Mouse (Mus musculus) heart, postnatal 0 days (tissue): ENCODE measurements at regions not wholly inside any gene's neighbourhood (a gene's known extent, or its start where the extent isn't known, plus 50 kb on each side); places are given as distances from the start of the nearest gene placed in this dataset.

Experiments
- ATAC-seq: fragments of 200-750 bp; cut with Nextera tagmentation; 2 replicates; pipeline ENCODE4 v1.8.0; 2017; ENCODE audit warnings: low read depth, moderate number of reproducible peaks, moderate library complexity; ENCODE audit not compliant: insufficient read depth
- DNase-seq: peaks from one replicate; pipeline ENCODE4 v3.0.0-alpha.2; 2016; ENCODE audit warnings: low spot score
- H3K27ac ChIP-seq: fragments of 300-500 bp; sonication (generic); 2 replicates; pipeline ENCODE4 v1.5.1; 2014; ENCODE audit warnings: low read depth, mild to moderate bottlenecking
- H3K27me3 ChIP-seq: fragments of 300-500 bp; sonication (generic); 2 replicates; pipeline ENCODE4 v1.6.1; 2014; ENCODE audit warnings: low read length, mixed read lengths; ENCODE audit not compliant: control insufficient read depth, insufficient read depth
- H3K36me3 ChIP-seq: fragments of 300-500 bp; sonication (generic); replicated peaks from 2 replicates; pipeline ENCODE4 v1.6.1; 2014; ENCODE audit warnings: low read length, mixed read lengths; ENCODE audit not compliant: control insufficient read depth, insufficient read depth
- H3K4me1 ChIP-seq: fragments of 300-500 bp; sonication (generic); 2 replicates; pipeline ENCODE4 v1.6.1; 2014; ENCODE audit warnings: antibody characterized with exemption; ENCODE audit not compliant: control insufficient read depth, insufficient read depth
- H3K4me2 ChIP-seq: fragments of 300-500 bp; sonication (generic); 2 replicates; pipeline ENCODE4 v1.6.1; 2014; ENCODE audit warnings: low read depth, mild to moderate bottlenecking, low read length, moderate library complexity
- H3K4me3 ChIP-seq: fragments of 300-500 bp; sonication (generic); 2 replicates; pipeline ENCODE4 v1.5.1; 2014; ENCODE audit warnings: low read depth, low read length
- H3K9ac ChIP-seq: fragments of 300-500 bp; sonication (generic); replicated peaks from 2 replicates; pipeline ENCODE4 v1.6.1; 2014; ENCODE audit warnings: low read depth, low read length, mixed read lengths
- H3K9me3 ChIP-seq: fragments of 300-500 bp; sonication (generic); replicated peaks from 2 replicates; pipeline ENCODE4 v1.6.1; 2016; ENCODE audit warnings: low read length; ENCODE audit not compliant: control insufficient read depth
- CTCF ChIP-seq: IDR thresholded peaks from 2 replicates; pipeline ENCODE4 v1.5.1; 2016; ENCODE audit warnings: antibody characterized with exemption, control low read depth, low read depth
- EP300 ChIP-seq: IDR thresholded peaks from 2 replicates; pipeline ENCODE4 v1.6.1; 2016; ENCODE audit warnings: antibody characterized with exemption, low read depth
- WGBS: fragments of 180-500 bp; shearing (Covaris S2); extraction: QIAGEN DNeasy Blood & Tissue Kit; methylation state at CpG from one replicate; pipeline ENCODE4 v1.1.7; 2014; 5-methylcytosine and 5-hydroxymethylcytosine counted together

DNA sequence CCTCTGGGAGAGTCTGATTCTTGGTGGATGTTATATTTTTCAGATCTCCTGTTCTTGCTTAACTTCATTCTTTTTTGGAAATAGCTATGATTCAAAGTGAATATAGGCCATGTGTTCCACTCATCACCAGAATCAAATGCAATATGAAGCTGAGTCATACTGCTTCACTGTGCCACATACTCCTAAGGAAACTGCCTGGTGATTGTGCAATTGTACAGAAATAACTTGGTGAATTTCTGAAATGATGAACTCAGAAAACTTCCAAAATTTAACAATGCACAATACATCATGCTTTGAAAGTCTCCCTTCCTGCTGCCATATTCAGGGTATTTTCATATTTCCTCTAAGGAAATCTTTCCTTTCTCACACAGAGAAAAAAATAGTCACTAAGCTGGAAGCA is 518.9 kb upstream of the Pbx1 start:
- Histone ChIP-seq H3K4me3 (no peak overlapping the region), H3K4me1 (no peaks in the 10 kb centered on the region), H3K9me3 (no peaks in the 10 kb centered on the region), H3K4me2 (no peak overlapping the region), H3K9ac (no peak overlapping the region), H3K36me3 (no peaks in the 10 kb centered on the region), H3K27me3 (no peaks in the 10 kb centered on the region), H3K27ac (no peak overlapping the region)
- ATAC-seq (no peak), DNase-seq (no peak)
- TF ChIP-seq CTCF: no peak
- TF ChIP-seq EP300: no peak

DNA sequence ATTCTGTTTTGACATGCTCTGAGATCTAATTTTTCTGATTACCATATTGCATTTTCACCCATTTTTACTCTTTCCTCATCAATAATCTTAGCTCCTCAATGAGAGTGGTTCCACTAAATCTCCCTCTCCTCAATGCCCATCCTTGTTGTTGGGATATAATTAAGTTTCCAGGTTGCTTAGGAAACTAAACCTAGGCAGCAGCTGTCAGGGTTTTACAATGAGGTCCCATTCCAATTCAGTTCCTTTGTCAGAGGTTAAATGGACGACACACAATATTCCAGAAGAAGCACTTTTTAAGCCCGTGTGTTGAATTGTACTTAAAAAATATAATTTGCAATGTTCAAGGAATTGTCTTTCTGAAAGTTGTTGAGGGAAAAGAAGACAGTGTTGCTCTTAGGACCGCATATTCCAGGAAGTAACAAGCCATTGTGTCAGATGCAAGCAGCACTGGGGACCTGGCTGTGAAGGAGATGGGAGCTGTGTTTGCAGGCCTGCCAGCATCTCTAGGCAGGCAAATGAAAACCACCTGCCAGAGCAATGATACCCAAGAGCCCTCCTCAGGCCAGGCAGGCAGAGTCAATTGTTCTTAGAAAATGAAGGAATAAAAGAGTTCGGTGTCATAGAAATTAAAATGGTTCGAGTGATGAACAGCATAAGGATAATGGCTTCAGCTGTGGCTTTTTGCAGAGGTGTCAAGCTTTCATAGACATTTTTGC is 492.2 kb upstream of the Pbx1 start:
- Histone ChIP-seq H3K4me3 (no peak overlapping the region), H3K9ac (no peak overlapping the region), H3K4me2 (no peak overlapping the region), H3K27me3 (no peaks in the 10 kb centered on the region), H3K9me3 (no peaks in the 10 kb centered on the region), H3K27ac (no peak overlapping the region), H3K36me3 (no peaks in the 10 kb centered on the region), H3K4me1 (no peaks in the 10 kb centered on the region)
- TF ChIP-seq CTCF (no peak), EP300 (no peak)
- ATAC-seq (no peak), DNase-seq (no peak)
- 80% methylated on average over 5 of the region's 5 CpGs for WGBS

DNA sequence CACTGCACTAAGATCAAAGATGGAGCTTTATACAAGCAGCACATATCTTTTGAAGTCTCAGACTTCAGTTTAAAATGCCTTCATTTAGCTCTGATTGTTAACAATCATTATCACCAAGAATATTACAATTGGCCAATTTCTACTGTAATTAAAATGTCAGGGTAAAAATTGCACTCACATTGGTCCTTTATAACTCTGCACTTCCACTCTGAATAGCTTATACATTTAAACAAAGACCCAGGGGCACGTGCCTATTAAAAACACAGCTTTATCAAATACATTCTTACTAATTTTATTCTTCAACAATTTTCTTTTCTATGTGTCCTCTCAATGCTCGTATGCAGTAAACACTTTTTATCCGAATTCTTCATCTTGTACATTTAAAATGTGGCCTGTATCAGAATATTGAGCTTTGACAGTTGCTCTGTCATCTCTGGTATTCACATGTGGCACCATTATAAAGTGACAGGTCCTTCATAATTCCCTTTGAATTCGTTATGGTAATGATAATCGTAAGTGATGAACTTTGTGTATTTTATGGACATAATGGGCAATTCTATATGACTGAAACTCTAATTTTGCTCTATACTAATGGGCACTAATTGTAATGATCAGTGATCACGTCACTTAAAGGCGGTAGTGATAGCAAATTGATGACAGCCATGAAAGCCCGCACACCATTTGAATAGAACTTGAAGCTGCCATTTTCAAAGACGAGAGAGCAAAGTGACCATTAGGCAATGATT is 486.4 kb upstream of the Pbx1 start:
- WGBS: 84% methylated on average over 9 of the region's 9 CpGs
- H3K9me3 ChIP-seq: no peaks in the 10 kb centered on the region
- no peaks in the 10 kb centered on the region for H3K36me3 ChIP-seq
- no peaks in the 10 kb centered on the region for H3K4me1 ChIP-seq
- no peaks in the 10 kb centered on the region for H3K27me3 ChIP-seq
- no peak for TF ChIP-seq CTCF
- no peak for TF ChIP-seq EP300
- H3K27ac ChIP-seq: no peak overlapping the region
- no peak overlapping the region for H3K9ac ChIP-seq
- no peak for DNase-seq
- no peak overlapping the region for H3K4me3 ChIP-seq
- H3K4me2 ChIP-seq: no peak overlapping the region
- no peak for ATAC-seq

DNA sequence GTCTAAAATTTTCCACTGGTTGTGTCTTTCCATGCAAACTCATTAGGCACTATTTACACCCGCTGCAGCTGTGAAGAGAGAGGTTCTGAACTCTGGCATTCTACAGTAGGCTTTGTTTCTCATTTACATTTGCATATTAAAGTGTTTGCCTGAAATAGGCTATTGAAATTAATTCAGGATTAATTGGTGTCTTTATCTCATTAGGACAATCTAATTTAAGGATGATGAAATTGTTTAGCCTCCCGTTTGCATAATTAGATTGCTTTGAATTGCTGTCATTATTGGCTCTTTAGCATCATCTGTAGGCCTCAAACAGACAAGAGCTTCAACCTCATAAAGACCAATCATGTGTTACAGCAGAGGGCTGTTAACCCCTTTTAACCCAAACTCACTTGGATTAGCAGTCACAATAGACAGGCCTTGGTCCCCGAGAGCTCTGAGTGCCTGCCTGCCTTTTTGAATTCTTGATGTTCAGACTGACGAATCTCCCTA is 476.7 kb upstream of the Pbx1 start:
- no peak overlapping the region for H3K9ac ChIP-seq
- TF ChIP-seq CTCF (no peak), EP300 (no peak)
- no peak overlapping the region for H3K4me2 ChIP-seq
- H3K4me3 ChIP-seq: no peak overlapping the region
- peaks cover 4% of the 10 kb centered on the region; the same call in 1 of the 2 replicates for H3K4me1 ChIP-seq
- 83% methylated on average over 4 of the region's 4 CpGs for WGBS
- no peak for ATAC-seq
- H3K36me3 ChIP-seq: no peaks in the 10 kb centered on the region
- no peak overlapping the region for H3K27ac ChIP-seq
- no peaks in the 10 kb centered on the region for H3K27me3 ChIP-seq
- no peaks in the 10 kb centered on the region for H3K9me3 ChIP-seq
- no peak for DNase-seq

DNA sequence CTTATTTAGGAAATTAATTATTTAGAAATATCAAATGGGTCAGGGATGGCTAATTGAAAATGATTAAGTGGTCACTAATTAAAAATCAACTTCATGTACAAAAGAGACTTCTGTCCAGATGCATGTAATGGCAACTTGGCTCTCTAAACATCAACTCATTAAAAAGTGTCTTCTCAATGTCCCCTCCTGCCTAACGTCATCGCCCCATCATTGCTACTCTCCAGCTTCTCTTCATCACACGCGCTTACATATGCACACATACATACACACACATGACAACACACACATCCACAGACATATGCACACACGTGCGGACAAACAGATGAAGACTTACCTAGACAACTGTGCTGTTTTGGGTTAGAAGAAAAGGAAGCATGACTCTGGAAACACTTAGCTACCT is 476.1 kb upstream of the Pbx1 start:
- no peak overlapping the region for H3K4me2 ChIP-seq
- H3K4me3 ChIP-seq: no peak overlapping the region
- H3K36me3 ChIP-seq: no peaks in the 10 kb centered on the region
- DNase-seq (no peak), ATAC-seq (no peak)
- WGBS: 86% methylated on average over 6 of the region's 6 CpGs
- no peaks in the 10 kb centered on the region for H3K9me3 ChIP-seq
- H3K27me3 ChIP-seq: no peaks in the 10 kb centered on the region
- no peak for TF ChIP-seq EP300
- TF ChIP-seq CTCF: no peak
- no peak overlapping the region for H3K9ac ChIP-seq
- peaks cover 4% of the 10 kb centered on the region; the same call in 1 of the 2 replicates for H3K4me1 ChIP-seq
- H3K27ac ChIP-seq: no peak overlapping the region

DNA sequence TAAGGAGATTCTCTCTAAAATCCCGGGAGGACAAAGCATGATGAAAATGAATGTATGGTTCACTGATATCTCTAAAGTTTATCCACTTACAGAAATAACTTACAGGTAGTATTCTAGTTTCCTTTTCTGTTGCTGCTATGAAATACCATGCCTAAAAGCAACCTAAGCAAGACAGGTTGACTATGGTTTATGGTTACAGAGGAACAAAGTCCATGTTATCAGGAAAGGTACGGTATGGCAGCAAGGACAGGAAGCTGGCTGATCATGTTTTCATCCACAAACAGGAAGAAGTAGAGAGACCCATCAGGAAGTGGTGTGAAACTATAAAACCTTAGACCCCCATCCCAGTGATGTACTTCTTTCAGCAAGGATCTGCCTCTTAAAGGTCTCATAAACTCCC is 466.4 kb upstream of the Pbx1 start:
- ATAC-seq (no peak), DNase-seq (no peak)
- H3K27ac ChIP-seq: no peak overlapping the region
- H3K27me3 ChIP-seq: no peaks in the 10 kb centered on the region
- H3K9ac ChIP-seq: no peak overlapping the region
- WGBS: 77% methylated on average over 2 of the region's 2 CpGs
- H3K9me3 ChIP-seq: no peaks in the 10 kb centered on the region
- H3K4me2 ChIP-seq: no peak overlapping the region
- H3K36me3 ChIP-seq: no peaks in the 10 kb centered on the region
- H3K4me3 ChIP-seq: no peak overlapping the region
- TF ChIP-seq CTCF (no peak), EP300 (no peak)
- no peaks in the 10 kb centered on the region for H3K4me1 ChIP-seq
